Mouse (Mus musculus): Measurements from ENCODE around the gene Plce1. TPM values are rescaled to one million over a fixed set of nuclear protein-coding genes. Genes with fewer than 3 reads are reported as not detected.

Gene Plce1
- polyA plus RNA-seq, 1 experiment from 2014 or later: 0.47 TPM

DNA sequence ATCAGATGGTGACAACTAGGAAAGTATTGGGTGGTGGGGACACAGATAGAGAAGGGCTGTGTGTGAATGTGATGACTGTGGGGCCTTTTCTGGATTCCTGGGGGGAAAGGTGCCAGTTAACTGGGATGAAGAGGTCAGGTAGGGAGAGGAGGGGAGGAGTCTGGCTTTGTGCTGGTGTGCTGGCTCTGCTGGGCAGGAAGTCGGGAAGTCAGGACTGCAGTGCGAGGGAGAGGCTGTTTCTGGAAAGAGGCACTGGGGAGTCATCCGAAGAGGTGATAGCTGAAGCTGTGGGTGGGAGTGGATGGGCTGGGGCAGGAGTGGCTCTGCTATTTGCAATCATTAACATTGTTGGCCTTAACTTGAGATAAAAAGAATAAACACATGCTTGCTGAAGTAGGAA is 23.7 kb downstream of the Plce1 start:
- Histone ChIP-seq H3K27ac (no peak overlapping the region), H3K4me3 (replicated peaks) (no peak overlapping the region), H3K36me3 (no peaks in the 10 kb centered on the region), H3K4me2 (no peak overlapping the region), H3K27me3 (no peaks in the 10 kb centered on the region), H3K4me1 (replicated peaks) (no peaks in the 10 kb centered on the region), H3K9me3 (replicated peaks) (no peaks in the 10 kb centered on the region), H3K9ac (no peak overlapping the region)
- WGBS (ENCODE audit: insufficient replicate concordance): 26% methylated on average over 3 of the region's 3 CpGs
- no peak for DNase-seq
- ATAC-seq (ENCODE audit: low read depth): no peak

DNA sequence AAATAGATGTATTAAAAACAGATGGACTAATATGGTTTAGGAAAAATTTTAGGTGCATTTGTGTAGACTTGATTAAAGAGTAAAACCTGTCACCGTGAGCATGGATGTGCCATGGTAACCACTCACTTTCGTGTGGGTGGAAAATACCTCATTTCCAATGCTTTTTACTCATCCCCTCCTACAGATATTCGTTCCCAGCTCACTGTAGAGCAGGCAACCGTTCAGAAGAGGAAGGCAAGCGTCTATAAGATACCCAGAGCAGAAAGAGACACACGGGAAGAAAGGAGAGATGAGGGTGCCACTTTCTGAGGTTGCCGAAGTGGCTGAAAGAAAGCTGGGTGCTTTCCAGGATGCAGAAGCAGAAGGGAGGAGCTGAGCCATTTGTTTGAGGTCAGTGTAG is 25.2 kb downstream of the Plce1 start:
- WGBS (ENCODE audit: insufficient replicate concordance): 61% methylated on average over 7 of the region's 7 CpGs
- Histone ChIP-seq H3K9ac (no peak overlapping the region), H3K9me3 (replicated peaks) (no peaks in the 10 kb centered on the region), H3K4me2 (no peak overlapping the region), H3K36me3 (no peaks in the 10 kb centered on the region), H3K4me1 (replicated peaks) (no peaks in the 10 kb centered on the region), H3K27me3 (no peaks in the 10 kb centered on the region), H3K4me3 (replicated peaks) (no peak overlapping the region), H3K27ac (no peak overlapping the region)
- DNase-seq (no peak), ATAC-seq (ENCODE audit: low read depth) (no peak)

DNA sequence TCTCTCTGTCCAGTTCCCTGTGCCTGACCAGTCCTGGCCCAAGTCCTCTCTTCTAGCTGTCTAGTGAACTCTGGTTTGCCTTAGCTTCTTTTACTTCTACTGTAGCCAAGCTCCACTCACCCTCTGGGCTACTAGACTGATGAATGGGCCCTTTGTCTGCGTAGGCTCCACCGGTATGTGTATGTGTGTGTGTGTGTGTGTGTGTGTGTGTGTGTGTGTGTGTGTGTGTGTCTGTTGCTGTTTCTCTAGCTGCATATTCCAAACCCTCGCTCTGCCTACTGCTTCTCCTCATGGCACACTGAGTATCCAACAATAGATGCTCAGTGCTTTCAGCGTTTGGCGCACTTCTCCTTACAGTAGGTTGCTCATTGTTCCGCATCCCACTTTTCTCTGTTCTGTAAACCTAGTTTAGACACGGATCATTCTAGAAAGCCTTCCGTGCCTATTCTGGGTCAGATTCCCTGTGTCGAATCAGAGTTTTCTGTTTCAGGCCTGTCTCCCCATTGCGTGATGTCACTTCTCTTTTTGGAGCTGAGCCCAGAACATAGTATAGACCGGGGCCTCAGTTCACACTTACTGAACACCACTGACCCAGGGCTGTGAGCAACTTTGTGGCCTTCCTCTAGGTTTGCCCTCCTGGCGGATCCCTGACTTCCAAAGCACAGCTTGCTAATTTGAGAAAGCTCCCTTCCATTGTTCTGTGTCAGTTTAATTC is 26.5 kb downstream of the Plce1 start:
- H3K4me1 ChIP-seq (replicated peaks): no peaks in the 10 kb centered on the region
- no peak overlapping the region for H3K4me2 ChIP-seq
- H3K9me3 ChIP-seq (replicated peaks): no peaks in the 10 kb centered on the region
- H3K36me3 ChIP-seq: no peaks in the 10 kb centered on the region
- no peak overlapping the region for H3K27ac ChIP-seq
- no peak for DNase-seq
- ATAC-seq (ENCODE audit: low read depth): no peak
- no peak overlapping the region for H3K4me3 ChIP-seq (replicated peaks)
- no peak overlapping the region for H3K9ac ChIP-seq
- H3K27me3 ChIP-seq: no peaks in the 10 kb centered on the region
- WGBS (ENCODE audit: insufficient replicate concordance): 74% methylated on average over 12 of the region's 12 CpGs

DNA sequence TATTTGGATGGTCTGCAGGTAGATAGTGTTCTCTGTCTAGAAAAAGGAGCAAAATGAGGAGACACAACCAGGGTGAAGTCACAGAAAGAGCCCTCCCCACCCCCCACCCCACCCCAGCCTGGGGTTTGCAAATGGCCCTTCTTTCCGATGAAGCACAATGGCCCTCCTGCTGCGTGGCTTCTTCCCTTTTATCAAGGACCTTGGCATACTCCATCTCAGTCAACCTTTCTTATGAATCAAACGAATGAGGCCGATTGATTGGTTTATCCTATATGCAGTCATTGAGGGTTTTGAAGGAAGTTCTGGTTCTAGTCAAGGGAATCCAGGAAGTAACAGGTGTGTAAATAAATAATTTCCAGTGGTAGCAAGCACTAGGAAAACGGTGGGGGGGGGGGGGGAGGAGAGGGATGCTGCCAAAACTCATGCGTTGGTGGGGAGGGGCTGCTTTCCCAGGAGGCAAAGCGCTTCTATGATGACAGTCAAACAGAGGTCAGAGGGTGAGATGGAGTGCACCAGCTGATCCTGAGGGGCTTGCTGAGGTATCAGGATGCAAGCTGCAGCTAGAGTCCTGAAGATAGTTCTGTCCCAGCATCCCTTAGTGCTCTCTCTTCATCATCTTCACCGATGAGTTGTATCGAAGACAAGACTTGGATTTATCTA is 27.2 kb downstream of the Plce1 start:
- Histone ChIP-seq H3K36me3 (no peaks in the 10 kb centered on the region), H3K4me3 (replicated peaks) (no peak overlapping the region), H3K4me1 (replicated peaks) (no peaks in the 10 kb centered on the region), H3K27ac (no peak overlapping the region), H3K9me3 (replicated peaks) (no peaks in the 10 kb centered on the region), H3K27me3 (no peaks in the 10 kb centered on the region), H3K9ac (no peak overlapping the region), H3K4me2 (no peak overlapping the region)
- 60% methylated on average over 9 of the region's 9 CpGs for WGBS (ENCODE audit: insufficient replicate concordance)
- no peak for DNase-seq
- ATAC-seq (ENCODE audit: low read depth): no peak

DNA sequence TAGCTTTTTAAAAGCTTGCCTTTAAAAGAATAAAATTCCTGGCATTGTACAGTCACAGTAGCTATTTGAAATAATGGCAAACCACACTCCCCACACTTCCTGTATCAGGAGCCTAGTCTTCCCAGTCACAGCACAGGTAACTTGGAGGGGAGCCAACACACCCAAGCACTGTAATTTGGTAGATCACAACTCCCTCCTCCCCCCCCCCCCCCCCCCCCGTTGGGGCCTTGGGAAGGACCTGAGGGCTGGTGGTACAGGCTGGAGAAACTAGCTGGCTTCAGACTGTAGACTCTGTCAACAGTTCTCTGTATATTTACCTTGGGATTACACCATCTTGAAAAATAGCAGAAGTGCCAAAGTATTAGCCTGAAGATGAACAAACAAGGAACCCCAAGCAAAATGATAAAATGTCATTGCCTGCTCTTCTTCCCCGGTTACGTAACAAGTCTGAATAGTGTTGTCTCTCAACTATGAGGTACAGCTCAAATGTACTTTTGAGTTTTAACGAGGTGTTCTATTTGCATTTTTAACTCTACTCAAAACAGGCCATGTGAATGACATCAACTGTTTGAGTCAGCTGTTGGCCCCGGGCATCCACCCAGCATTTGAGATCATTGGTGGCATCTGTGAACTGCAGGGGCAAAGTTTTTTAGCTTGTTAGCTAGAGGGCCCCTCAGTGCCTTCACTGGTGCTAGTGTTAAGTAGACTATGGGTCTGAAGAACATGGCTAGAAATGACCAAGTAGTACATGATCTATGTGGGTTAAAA is 33.7 kb downstream of the Plce1 start:
- no peak overlapping the region for H3K27ac ChIP-seq
- 66% methylated on average over 5 of the region's 5 CpGs for WGBS (ENCODE audit: insufficient replicate concordance)
- H3K4me2 ChIP-seq: no peak overlapping the region
- DNase-seq (no peak), ATAC-seq (ENCODE audit: low read depth) (no peak)
- H3K9ac ChIP-seq: no peak overlapping the region
- H3K27me3 ChIP-seq: no peaks in the 10 kb centered on the region
- no peaks in the 10 kb centered on the region for H3K36me3 ChIP-seq
- H3K4me1 ChIP-seq (replicated peaks): no peaks in the 10 kb centered on the region
- no peaks in the 10 kb centered on the region for H3K9me3 ChIP-seq (replicated peaks)
- H3K4me3 ChIP-seq (replicated peaks): no peak overlapping the region

DNA sequence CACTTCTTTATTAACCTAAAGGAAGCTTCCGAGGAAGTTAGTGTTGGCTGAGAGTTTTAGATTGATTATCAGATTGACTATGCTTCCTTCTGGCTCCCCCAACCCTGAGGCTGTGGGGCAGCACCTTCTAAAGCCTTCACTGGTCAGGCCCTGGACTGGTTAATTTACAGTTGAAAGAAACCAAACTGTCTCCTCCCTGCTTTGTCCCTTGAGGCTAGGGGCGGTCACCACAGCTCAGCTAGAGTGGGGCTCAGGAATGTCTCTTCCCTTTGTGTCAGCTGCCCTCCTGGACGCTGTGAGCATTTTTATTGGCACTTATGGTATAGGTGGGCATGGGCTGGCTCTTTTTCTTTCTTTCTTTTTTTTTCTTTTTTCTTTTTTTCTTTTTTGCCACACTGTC is 45.9 kb downstream of the Plce1 start:
- H3K4me2 ChIP-seq: no peak overlapping the region
- H3K27me3 ChIP-seq: no peaks in the 10 kb centered on the region
- H3K9me3 ChIP-seq (replicated peaks): peaks cover 7% of the 10 kb centered on the region; the same call in 1 of the 2 replicates
- no peaks in the 10 kb centered on the region for H3K4me1 ChIP-seq (replicated peaks)
- DNase-seq (no peak), ATAC-seq (ENCODE audit: low read depth) (no peak)
- WGBS (ENCODE audit: insufficient replicate concordance): 40% methylated on average over 3 of the region's 3 CpGs
- no peak overlapping the region for H3K27ac ChIP-seq
- H3K9ac ChIP-seq: no peak overlapping the region
- no peak overlapping the region for H3K4me3 ChIP-seq (replicated peaks)
- H3K36me3 ChIP-seq: no peaks in the 10 kb centered on the region

DNA sequence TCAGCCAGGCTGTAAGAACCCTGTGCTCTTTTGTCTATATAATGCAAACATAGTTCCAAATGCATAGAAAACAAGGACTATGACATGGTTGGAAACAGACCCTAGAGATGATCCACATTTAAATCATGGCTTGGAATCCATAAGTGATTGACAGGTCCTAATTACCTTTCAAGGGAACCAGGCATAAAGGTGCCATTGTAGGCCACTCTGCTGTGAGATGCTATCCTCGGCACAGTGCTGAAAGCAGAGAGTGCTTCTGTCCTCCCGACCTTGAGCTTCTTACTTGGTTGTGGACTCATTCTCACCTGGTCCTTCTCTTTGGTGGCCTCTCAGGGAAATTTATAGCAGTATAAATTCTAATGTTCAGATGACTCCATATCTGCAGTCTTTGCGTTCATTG is 46.6 kb downstream of the Plce1 start:
- no peak for ATAC-seq (ENCODE audit: low read depth)
- no peak overlapping the region for H3K4me2 ChIP-seq
- no peaks in the 10 kb centered on the region for H3K36me3 ChIP-seq
- no peak overlapping the region for H3K27ac ChIP-seq
- H3K9ac ChIP-seq: no peak overlapping the region
- DNase-seq: no peak
- WGBS (ENCODE audit: insufficient replicate concordance): 66% methylated on average over 3 of the region's 3 CpGs
- no peaks in the 10 kb centered on the region for H3K27me3 ChIP-seq
- no peaks in the 10 kb centered on the region for H3K4me1 ChIP-seq (replicated peaks)
- H3K4me3 ChIP-seq (replicated peaks): no peak overlapping the region
- peaks cover 7% of the 10 kb centered on the region; the same call in 1 of the 2 replicates for H3K9me3 ChIP-seq (replicated peaks)

DNA sequence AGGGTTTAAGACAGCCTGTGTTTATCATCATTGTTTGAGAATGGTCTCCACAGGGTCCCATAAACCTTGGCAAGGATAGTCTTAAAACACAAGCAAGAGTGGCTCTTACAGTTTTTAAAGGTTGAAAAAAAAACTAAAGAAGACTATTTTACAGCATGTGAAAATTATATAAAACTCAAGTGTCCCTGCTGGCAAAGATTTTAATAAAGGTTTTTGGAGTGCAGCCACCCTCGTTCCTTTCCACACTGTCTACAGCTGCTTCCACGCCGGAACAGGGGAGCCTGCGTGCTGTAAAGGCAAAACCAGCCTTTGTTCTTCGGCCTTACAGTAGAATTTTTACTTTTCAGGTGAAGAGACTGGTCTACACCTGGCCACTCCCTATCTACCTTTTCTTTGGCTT is 52.3 kb downstream of the Plce1 start:
- ATAC-seq (ENCODE audit: low read depth) (no peak), DNase-seq (no peak)
- H3K36me3 ChIP-seq: no peaks in the 10 kb centered on the region
- no peak overlapping the region for H3K9ac ChIP-seq
- H3K27ac ChIP-seq: no peak overlapping the region
- no peaks in the 10 kb centered on the region for H3K27me3 ChIP-seq
- H3K9me3 ChIP-seq (replicated peaks): no peaks in the 10 kb centered on the region
- H3K4me2 ChIP-seq: no peak overlapping the region
- no peak overlapping the region for H3K4me3 ChIP-seq (replicated peaks)
- H3K4me1 ChIP-seq (replicated peaks): no peaks in the 10 kb centered on the region
- WGBS (ENCODE audit: insufficient replicate concordance): 75% methylated on average over 5 of the region's 5 CpGs

DNA sequence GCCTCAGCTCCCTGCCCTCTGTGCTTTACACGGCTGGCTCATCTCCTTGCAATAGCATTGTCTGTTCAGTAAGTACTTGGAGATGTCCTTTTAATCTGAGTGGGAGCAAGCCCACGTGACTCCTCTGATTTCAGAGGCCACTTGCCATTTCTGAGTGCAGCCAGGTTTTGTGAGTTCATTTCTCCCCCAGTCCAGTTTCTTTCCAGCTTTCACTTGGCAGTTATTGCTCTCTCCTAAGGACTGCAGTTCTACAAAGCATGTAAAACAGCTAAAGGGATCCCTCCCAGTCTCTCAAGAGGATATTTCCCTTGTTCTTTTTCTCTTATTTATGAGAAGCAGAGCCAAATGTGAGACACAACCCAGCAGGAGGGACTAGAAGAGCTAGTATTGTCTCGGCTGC is 58.4 kb downstream of the Plce1 start:
- Histone ChIP-seq H3K36me3 (no peaks in the 10 kb centered on the region), H3K27me3 (no peaks in the 10 kb centered on the region), H3K9ac (no peak overlapping the region), H3K4me3 (replicated peaks) (no peak overlapping the region), H3K27ac (no peak overlapping the region), H3K9me3 (replicated peaks) (no peaks in the 10 kb centered on the region), H3K4me1 (replicated peaks) (no peaks in the 10 kb centered on the region), H3K4me2 (no peak overlapping the region)
- no peak for ATAC-seq (ENCODE audit: low read depth)
- no peak for DNase-seq
- WGBS (ENCODE audit: insufficient replicate concordance): 41% methylated on average over 3 of the region's 3 CpGs

DNA sequence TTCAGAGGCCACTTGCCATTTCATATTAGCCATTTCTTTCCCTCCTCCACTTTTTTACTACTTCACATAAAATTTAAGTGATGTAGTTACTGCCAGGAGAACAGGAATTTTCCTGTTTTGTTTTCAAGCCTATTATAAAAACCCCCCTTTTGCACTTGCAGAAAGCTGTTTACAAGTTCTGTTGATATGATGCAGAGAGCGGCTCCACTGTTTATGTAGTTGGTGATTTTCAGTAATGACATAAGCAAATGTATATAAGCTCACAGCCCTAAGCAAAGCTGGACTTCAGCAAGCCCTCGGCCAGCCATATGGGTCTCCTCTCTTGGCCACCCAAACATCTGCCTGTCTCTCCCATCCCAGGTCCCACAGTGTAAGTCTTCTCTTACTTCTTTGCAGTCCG is 59.6 kb downstream of the Plce1 start:
- ATAC-seq (ENCODE audit: low read depth) (no peak), DNase-seq (no peak)
- 73% methylated on average over 3 of the region's 3 CpGs for WGBS (ENCODE audit: insufficient replicate concordance)

DNA sequence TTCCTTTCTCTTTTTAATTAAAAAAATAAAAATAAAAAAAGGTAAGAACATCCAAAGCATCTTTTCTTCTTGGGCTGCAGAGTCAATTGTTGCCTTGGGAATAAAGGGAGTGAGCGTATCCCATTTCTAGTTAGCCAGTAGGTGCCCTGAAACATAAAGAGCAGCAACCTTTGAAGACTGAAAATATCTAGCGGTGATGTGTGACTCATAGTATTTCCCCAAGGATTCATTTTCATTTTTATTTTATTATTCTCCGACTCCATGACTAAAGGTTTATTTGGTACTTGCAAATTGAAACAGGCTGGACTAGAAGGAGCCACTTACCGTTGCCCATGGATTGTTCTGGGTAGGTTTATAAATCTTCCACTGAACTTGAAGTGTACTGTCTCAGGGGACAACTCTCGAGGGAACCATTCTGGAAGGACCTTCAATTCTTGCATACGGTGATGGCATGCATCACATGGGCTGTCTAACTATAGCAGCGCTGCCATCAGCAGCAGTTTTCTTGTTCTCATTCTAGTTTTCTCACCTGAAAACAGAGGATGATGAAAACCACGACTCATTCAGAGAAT is 68.7 kb downstream of the Plce1 start:
- WGBS (ENCODE audit: insufficient replicate concordance): 67% methylated on average over 8 of the region's 8 CpGs
- DNase-seq: no peak
- H3K4me1 ChIP-seq (replicated peaks): no peaks in the 10 kb centered on the region

More for the DNA sequence above, 59.6 kb downstream of the Plce1 start:
- H3K27me3 ChIP-seq: no peaks in the 10 kb centered on the region
- H3K9ac ChIP-seq: no peak overlapping the region
- no peaks in the 10 kb centered on the region for H3K36me3 ChIP-seq
- H3K27ac ChIP-seq: no peak overlapping the region
- H3K9me3 ChIP-seq (replicated peaks): no peaks in the 10 kb centered on the region
- H3K4me3 ChIP-seq (replicated peaks): no peak overlapping the region
- no peaks in the 10 kb centered on the region for H3K4me1 ChIP-seq (replicated peaks)
- no peak overlapping the region for H3K4me2 ChIP-seq

More for the DNA sequence above, 68.7 kb downstream of the Plce1 start:
- no peak overlapping the region for H3K4me3 ChIP-seq (replicated peaks)
- H3K9ac ChIP-seq: no peak overlapping the region
- no peak for ATAC-seq (ENCODE audit: low read depth)
- no peak overlapping the region for H3K27ac ChIP-seq
- H3K9me3 ChIP-seq (replicated peaks): no peaks in the 10 kb centered on the region
- no peaks in the 10 kb centered on the region for H3K36me3 ChIP-seq
- H3K27me3 ChIP-seq: no peaks in the 10 kb centered on the region
- no peak overlapping the region for H3K4me2 ChIP-seq
